Mouse (Mus musculus) lung, postnatal 0 days (tissue): ENCODE measurements around the gene Csf2. TPM values are rescaled to one million over a fixed set of nuclear protein-coding genes. Genes with fewer than 3 reads are reported as not detected.
A peak's percentile ranks its signal among the peaks of the same experiment; 100 is the strongest.

Experiments used
- ATAC-seq: fragments of 200-750 bp; cut with Nextera tagmentation; 2 replicates; pipeline ENCODE4 v1.8.0; 2017; ENCODE audit warnings: moderate library complexity
- DNase-seq: peaks from one replicate; pipeline ENCODE4 v3.0.0-alpha.2; 2016; ENCODE audit warnings: low spot score
- H3K27ac ChIP-seq: fragments of 300-500 bp; sonication (generic); 2 replicates; pipeline ENCODE4 v1.5.1; 2014; ENCODE audit warnings: antibody characterized with exemption, mild to moderate bottlenecking, low read length, mixed read lengths
- H3K27me3 ChIP-seq: fragments of 300-500 bp; sonication (generic); replicated peaks from 2 replicates; pipeline ENCODE4 v1.6.1; 2014; ENCODE audit warnings: low read length, mixed read lengths; ENCODE audit not compliant: insufficient read depth
- H3K36me3 ChIP-seq: fragments of 300-500 bp; sonication (generic); 2 replicates; pipeline ENCODE4 v1.6.1; 2014; ENCODE audit warnings: low read length, mixed read lengths; ENCODE audit not compliant: insufficient read depth
- H3K4me1 ChIP-seq: fragments of 300-500 bp; sonication (generic); 2 replicates; pipeline ENCODE4 v1.6.1; 2014; ENCODE audit warnings: antibody characterized with exemption, low read depth, low read length, mixed read lengths; ENCODE audit not compliant: insufficient read depth
- H3K4me2 ChIP-seq: fragments of 300-500 bp; sonication (generic); replicated peaks from 2 replicates; pipeline ENCODE4 v1.6.1; 2014; ENCODE audit warnings: low read depth, mild to moderate bottlenecking, low read length, moderate library complexity, mixed read lengths
- H3K4me3 ChIP-seq: fragments of 300-500 bp; sonication (generic); 2 replicates; pipeline ENCODE4 v1.5.1; 2014; ENCODE audit warnings: low read depth, low read length
- H3K9ac ChIP-seq: fragments of 300-500 bp; sonication (generic); replicated peaks from 2 replicates; pipeline ENCODE4 v1.6.1; 2014; ENCODE audit warnings: low read depth, mild to moderate bottlenecking
- H3K9me3 ChIP-seq: fragments of 300-500 bp; sonication (generic); 2 replicates; pipeline ENCODE4 v1.6.1; 2016; ENCODE audit warnings: low read length, mixed read lengths
- CTCF ChIP-seq: IDR thresholded peaks from 2 replicates; pipeline ENCODE4 v1.5.1; 2016; ENCODE audit warnings: antibody characterized with exemption, mild to moderate bottlenecking
- EP300 ChIP-seq: IDR thresholded peaks from 2 replicates; pipeline ENCODE4 v1.6.1; 2016; ENCODE audit warnings: antibody characterized with exemption, mild to moderate bottlenecking, control low read depth
- WGBS: fragments of 180-500 bp; shearing (Covaris S2); extraction: QIAGEN DNeasy Blood & Tissue Kit; methylation state at CpG from one replicate; pipeline ENCODE4 v1.1.7; 2014; 5-methylcytosine and 5-hydroxymethylcytosine counted together
- polyA plus RNA-seq: library from polyadenylated mRNA; unstranded; fragments of >200 nt; fragmentation: Nextera tagmentation; extraction: Ambion mirVana; gene quantifications from 2 replicates; pipeline ENCODE4 v1.2.1, GENCODE M21; 2015

Csf2 gene
- polyA plus RNA-seq, 1 experiment from 2014 or later: 16.9 TPM

GRCm38 (mm10) chr11:54292163-54292562, 42.7 kb upstream of the Csf2 start:
- Histone ChIP-seq H3K9me3 (no peaks in the 10 kb centered on the region), H3K27me3 (no peaks in the 10 kb centered on the region), H3K4me2 (no peak overlapping the region), H3K27ac (no peak overlapping the region), H3K9ac (no peak overlapping the region), H3K4me1 (no peaks in the 10 kb centered on the region), H3K4me3 (no peak overlapping the region), H3K36me3 (no peaks in the 10 kb centered on the region)
- DNase-seq (no peak), ATAC-seq (no peak)
- 80% methylated on average over 2 of the region's 2 CpGs for WGBS
- no peak for TF ChIP-seq CTCF
- TF ChIP-seq EP300: no peak

DNA sequence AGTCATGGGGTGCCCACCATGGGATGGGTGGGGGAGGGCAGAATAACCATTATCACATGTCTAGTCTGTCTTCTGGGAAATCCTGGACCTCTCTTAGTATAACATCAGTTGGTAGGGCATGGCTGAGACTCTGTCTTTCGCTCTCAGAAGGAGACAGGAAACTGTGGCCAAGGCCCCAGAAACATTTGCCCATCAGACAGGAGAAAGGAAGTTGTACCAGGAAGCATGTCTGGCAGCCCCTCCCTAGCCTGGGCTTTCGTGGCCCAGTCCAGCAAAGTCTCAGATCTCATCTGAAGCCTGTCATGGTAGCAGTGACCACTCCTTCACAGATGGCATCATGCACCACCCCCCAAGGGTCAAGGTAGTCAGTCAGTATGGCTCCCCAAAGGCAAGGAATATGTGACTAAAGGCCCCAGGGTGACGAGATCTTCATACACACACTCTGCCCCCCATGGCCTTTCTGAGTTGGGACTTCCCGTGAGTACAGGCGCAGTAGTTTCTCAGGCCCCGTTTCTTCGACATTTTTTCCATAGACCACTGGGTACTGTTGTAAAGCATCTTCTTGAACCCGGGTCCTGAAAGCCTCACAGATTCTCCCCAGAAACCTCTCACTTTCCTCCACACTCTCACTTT, 38.5 kb upstream of the Csf2 start:
- no peak overlapping the region for H3K4me2 ChIP-seq
- no peaks in the 10 kb centered on the region for H3K4me1 ChIP-seq
- no peaks in the 10 kb centered on the region for H3K27me3 ChIP-seq
- no peaks in the 10 kb centered on the region for H3K9me3 ChIP-seq
- no peak overlapping the region for H3K27ac ChIP-seq
- ATAC-seq (no peak), DNase-seq (no peak)
- H3K4me3 ChIP-seq: no peak overlapping the region
- no peak for TF ChIP-seq EP300
- TF ChIP-seq CTCF: no peak
- no peak overlapping the region for H3K9ac ChIP-seq
- H3K36me3 ChIP-seq: no peaks in the 10 kb centered on the region
- WGBS: 73% methylated on average over 8 of the region's 8 CpGs

GRCm38 (mm10) chr11:54271437-54271949, 22.0 kb upstream of the Csf2 start:
- Histone ChIP-seq H3K4me1 (no peaks in the 10 kb centered on the region), H3K36me3 (no peaks in the 10 kb centered on the region), H3K4me3 (no peak overlapping the region), H3K27ac (no peak overlapping the region), H3K9ac (no peak overlapping the region), H3K4me2 (no peak overlapping the region), H3K9me3 (no peaks in the 10 kb centered on the region), H3K27me3 (no peaks in the 10 kb centered on the region)
- WGBS: 59% methylated on average over 5 of the region's 5 CpGs
- ATAC-seq: no peak
- TF ChIP-seq CTCF: no peak
- TF ChIP-seq EP300: no peak
- no peak for DNase-seq

DNA sequence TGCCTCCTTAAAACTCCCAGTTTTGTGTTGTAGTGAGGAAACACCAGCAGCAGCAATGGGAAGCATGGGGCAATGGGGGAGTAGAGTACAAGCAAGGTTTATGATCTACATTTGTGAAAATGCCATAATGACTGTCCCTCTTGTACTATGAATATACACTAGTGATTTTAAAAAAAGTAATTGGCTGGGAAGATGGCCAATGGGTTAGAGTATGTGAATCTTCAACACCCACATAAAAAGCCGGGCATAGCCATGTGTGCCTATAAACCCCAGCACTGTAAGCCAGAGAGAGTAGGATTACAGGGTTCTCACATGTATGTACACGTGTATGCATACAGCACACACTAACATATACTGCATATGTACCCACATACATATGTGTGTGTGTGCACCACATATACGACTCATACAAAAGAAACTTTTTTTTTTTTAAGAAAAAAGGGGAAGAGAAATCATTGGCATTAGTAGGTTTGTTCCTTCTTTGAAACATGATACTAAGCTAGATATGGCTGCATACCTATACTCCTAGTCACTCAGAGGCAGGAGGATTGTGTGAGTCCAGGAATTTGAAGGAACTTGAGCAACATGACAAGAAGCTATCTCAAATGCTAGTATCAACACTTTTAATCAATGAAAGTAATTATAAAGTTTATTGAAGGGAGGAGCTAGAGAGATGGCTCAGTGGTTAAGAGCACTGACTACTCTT, 19.9 kb upstream of the Csf2 start:
- DNase-seq (no peak), ATAC-seq (no peak)
- no peaks in the 10 kb centered on the region for H3K36me3 ChIP-seq
- no peaks in the 10 kb centered on the region for H3K27me3 ChIP-seq
- WGBS: 73% methylated on average over 3 of the region's 3 CpGs
- no peak overlapping the region for H3K9ac ChIP-seq
- no peak overlapping the region for H3K4me2 ChIP-seq
- H3K27ac ChIP-seq: no peak overlapping the region
- H3K9me3 ChIP-seq: no peaks in the 10 kb centered on the region
- no peak for TF ChIP-seq CTCF
- no peak for TF ChIP-seq EP300
- H3K4me3 ChIP-seq: no peak overlapping the region
- no peaks in the 10 kb centered on the region for H3K4me1 ChIP-seq

- H3K36me3 ChIP-seq: no peaks in the 10 kb centered on the region
- no peak within 1 kb of the TSS for H3K9ac ChIP-seq
- DNase-seq: no peak
- no peaks in the 10 kb centered on the region for H3K4me1 ChIP-seq
- TF ChIP-seq CTCF (no peak), EP300 (no peak)
- no peaks in the 10 kb centered on the region for H3K9me3 ChIP-seq
- ATAC-seq: no peak
- H3K4me2 ChIP-seq: no peak within 1 kb of the TSS
- 81% methylated on average over 6 of the region's 6 CpGs for WGBS
- no peaks in the 10 kb centered on the region for H3K27me3 ChIP-seq
- no peak within 1 kb of the TSS for H3K4me3 ChIP-seq
- no peak within 1 kb of the TSS for H3K27ac ChIP-seq
Measured at GRCm38 (mm10) chr11:54267177-54267576, 17.7 kb upstream of the Csf2 start, which contains the start of gene Il3. Gene Il3 (minus strand): TSS chr11:54267277.

- Histone ChIP-seq H3K27me3 (no peaks in the 10 kb centered on the region), H3K9ac (no peak overlapping the region), H3K4me3 (no peak overlapping the region), H3K27ac (no peak overlapping the region), H3K9me3 (no peaks in the 10 kb centered on the region), H3K36me3 (no peaks in the 10 kb centered on the region), H3K4me1 (no peaks in the 10 kb centered on the region), H3K4me2 (no peak overlapping the region)
- no peak for ATAC-seq
- peak; percentile 66 for DNase-seq
- TF ChIP-seq CTCF (peak; percentile 96), EP300 (no peak)
- 51% methylated on average over 2 of the region's 2 CpGs for WGBS
Measured at GRCm38 (mm10) chr11:54264542-54264941, 15.1 kb upstream of the Csf2 start.
